15 mouse cellular contexts compared by ENCODE assay signal in the genomic region with DNA sequence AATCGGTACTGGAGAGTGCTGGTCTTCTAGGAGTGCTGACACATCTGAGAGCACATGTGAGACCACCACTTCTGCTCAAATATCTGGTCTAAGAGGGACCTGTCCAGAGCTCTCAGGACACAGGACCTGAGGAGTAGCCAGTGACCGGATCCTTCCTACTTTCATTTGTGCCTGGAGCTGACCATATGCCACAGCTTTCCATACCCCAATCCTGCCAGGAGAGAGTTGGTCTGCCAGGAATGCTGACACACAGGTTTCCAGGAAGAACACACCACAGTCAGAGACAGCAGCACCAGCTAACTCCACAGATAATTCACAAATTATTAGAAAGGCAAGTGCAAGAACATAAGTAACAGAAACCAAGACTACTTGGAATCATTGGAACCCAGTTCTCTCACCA.
DNase-seq lines count a peak whose midpoint lies in the region; ATAC-seq lines count a peak whose summit lies in the region.
"Had no signal": no experiment of that assay in that cellular context is flagged by ENCODE, and none has a peak within 500 bp of the region (broad histone marks: within the 10 kb centered on the region; RNA-seq: fewer than 3 reads in every experiment).

No protein-coding gene starts in this region.

- no peak; the same call in 1 of the 2 replicates for ATAC-seq in cerebellum, adult (ENCODE audit: insufficient number of reproducible peaks, low FRiP score, low TSS enrichment)
- ATAC-seq: CD4-positive, CD25-positive, alpha-beta regulatory T cell, adult 4 months; forebrain, embryonic 15.5 days; intestine, postnatal 0 days had no signal

- peak; percentile 1 for DNase-seq in cerebellum, adult 8-10 months
- DNase-seq in heart, adult 11 months: peak; percentile 74
- DNase-seq in heart, adult 9 months (ENCODE audit: low spot score in 2 of 2): no peak
- peak; percentile 31 to 43 for DNase-seq in cerebellum, postnatal 36 days
- no peak for DNase-seq in right cerebral cortex, adult 18-20 months
- DNase-seq: adrenal gland, adult 2 months; adrenal gland, postnatal 14 days; embryo, embryonic 11 days; gastrocnemius, postnatal 25 days; heart, adult 2 months; kidney, adult 2 months had no signal

Comparison
In these comparisons a context has a peak if more than half of its experiments do, and no peak if none do; other contexts are left out.
1. DNase-seq: peak in cerebellum, adult 8-10 months (single experiment), heart, adult 11 months (single experiment) and cerebellum, postnatal 36 days (2 of 2); none in heart, adult 9 months (0 of 2) and right cerebral cortex, adult 18-20 months (single experiment).